Mouse (Mus musculus): ENCODE results near the gene Pole.

Gene Pole

DNA sequence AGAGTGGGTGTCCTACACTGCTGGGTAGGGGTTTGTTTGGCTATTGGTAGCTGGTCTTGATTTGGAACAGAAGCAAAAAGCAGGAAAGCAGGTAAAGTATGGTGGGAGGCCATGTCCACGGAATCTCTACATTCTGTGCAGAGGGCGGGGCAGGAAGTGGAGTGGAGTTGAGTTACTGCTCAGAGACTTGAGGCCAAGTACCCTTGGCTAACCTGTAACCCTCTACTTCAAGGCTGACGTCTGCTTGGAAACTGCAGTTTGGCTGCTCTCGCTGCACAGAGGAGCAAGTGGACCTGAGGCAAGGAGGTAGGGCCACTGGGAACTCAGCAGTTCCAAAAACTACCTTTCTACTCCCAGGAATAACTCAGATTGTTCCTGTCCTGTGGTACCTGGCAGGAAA lies 58.4 kb downstream of the Pole start, which contains the start of gene Lrcol1:
Gene Lrcol1, plus strand, starts transcription at position 207 of the 400 bp plus-strand sequence.
- no peak for DNase-seq (ENCODE audit: low spot score)

DNA sequence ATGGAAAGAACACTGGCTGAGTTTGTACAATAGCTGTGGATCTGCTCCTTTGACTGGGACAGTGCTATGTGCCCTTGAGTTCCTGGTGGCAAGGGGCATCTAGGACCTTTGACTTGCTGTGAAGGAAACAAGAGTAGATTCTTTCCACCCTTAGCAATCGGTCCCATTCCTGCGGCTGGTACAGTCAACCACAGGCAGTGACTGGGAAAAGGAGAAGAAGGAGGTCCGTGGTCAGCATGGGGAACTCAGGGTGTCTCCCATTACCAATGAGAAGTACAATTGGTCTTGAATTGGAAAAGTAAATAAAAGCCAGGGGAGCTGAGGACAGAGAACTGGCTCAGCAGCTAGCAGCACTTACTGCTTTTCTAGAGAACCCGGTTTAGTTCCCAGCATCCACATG lies 59.4 kb downstream of the Pole start:
- DNase-seq (ENCODE audit: low spot score), result no peak

DNA sequence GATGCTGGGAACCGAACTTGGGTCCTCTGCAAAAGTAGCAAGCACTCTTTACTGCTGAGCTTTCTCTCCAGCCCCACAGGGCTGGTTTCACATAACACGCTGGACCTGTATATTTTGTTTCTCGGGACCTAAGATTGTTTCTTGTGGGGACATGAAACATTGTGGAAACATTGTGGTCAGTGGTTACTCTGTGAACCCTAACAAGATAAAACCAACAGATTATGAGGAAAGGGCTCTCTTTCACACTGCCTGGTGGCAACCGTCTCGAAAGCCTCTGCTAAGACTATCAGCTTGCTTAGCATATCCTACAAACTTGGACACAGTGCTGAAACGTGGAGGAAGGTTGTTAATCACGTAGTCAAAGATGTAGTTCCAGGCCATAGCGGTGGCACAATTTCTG lies 60.9 kb downstream of the Pole start:
- DNase-seq (ENCODE audit: low spot score), result no peak

DNA sequence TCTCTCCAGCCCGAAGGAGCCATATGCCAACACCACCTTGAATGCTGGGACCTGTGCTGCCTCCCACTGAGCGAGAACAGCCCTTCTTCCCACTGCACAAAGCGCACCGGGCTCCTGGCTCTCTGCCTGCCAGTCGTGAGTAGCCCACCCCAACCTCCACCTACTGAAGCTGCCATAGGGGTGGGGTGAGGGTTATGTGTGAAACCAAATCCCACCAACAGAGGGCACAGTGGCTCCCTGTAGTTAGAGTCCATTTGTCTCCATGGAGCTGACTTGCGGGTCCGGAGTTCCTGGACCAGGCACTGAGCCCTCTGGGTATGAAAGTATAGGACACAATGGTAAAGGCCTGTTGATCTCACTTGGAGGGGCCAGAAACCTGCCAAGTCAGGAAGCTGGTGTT lies 68.6 kb downstream of the Pole start:
- DNase-seq (ENCODE audit: low spot score), result peak; percentile 30

- DNase-seq (ENCODE audit: low spot score), result peak; percentile 73
These were observed 71.5 kb downstream of the Pole start for GRCm38 (mm10) chr5:110357531-110358179.

GRCm38 (mm10) chr5:110361465-110361864 lies 75.4 kb downstream of the Pole start:
- no peak for DNase-seq (ENCODE audit: low spot score)

DNA sequence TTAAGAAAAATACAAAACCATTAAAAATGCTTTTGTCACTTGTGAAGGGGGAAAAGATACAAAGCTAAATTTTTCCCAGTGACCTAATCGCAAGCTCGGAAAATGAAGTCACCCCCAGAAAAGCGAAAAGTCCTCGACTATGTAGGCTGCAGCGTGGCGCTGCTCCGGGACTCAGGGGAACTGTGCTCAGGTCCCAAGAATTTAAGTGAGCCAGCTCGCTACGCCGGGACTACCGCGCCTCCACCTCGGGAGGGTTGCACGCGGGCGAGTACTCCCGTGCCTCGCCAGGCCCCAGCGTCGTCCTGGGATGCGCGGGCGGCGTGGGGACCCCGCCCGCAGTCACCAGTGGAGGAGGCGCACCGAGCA lies 76.7 kb downstream of the Pole start:
- DNase-seq (ENCODE audit: low spot score), result no peak

DNA sequence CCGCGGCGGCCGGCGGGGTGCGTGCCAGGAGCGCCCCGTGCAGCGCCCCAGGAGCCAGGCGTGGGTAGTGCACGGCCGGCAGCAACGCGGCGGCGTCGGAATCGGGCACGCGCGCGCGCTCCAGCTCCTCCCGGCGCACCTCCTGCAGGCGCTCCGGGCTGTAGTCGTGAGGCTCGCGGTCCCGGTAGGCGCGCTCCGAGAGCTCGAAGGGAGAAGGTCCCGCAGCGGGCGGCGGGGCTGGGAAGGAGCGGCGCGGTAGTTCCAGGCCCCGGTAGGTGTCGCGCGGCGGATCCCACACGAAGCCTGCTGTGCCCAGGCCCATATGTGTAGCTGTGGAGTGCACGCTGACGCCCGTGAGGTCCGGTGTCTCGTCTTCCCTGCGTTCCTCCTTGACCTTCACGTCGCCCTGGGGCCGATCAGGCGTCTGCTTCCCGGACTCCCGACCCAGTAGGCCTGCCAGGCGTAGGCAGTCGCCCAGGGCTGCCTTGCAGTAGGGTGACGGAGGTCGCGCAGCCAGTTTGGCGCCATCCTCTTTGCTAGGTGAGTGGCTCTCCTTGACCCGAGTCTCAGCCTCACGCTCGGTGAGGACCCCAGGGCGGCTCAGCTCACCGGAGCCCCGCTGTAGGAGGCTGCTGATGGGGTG lies 77.2 kb downstream of the Pole start:
- DNase-seq (ENCODE audit: low spot score), result peak; percentile 77

DNA sequence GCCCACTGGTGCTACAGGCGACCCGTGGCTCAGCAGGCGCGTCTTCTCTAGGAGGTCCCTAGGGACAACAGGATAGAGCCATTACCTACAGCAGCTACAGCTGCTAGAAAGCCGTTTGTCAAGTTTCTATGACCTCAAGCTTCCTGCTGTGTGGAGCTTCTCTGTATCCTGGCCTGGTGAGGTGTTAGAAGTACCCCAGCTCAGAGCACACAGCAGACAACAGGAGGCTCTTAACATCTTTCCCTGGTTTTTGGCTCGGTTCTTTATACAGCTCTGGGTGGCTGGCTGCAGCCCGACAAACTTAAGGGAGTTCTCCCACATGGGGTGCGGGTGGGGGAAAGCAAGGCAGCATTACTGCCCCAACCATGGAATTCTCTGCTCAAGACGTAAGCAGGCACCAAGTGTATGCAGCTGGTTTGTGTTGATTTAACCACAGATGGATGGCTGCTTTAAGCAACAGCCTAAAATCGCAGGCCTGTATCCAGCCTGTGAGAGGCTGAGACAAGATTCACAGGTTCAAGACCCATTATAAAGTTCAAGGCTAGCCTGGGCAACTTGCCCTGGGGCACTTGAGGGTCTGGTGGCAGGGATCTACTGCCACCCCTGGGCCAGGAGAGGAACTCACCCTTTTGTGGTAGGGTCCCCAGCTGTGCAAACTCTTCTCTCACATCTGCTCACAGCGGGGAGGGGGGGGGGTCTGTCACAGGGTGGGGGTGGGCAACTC lies 77.9 kb downstream of the Pole start:
- no peak for DNase-seq (ENCODE audit: low spot score)

DNA sequence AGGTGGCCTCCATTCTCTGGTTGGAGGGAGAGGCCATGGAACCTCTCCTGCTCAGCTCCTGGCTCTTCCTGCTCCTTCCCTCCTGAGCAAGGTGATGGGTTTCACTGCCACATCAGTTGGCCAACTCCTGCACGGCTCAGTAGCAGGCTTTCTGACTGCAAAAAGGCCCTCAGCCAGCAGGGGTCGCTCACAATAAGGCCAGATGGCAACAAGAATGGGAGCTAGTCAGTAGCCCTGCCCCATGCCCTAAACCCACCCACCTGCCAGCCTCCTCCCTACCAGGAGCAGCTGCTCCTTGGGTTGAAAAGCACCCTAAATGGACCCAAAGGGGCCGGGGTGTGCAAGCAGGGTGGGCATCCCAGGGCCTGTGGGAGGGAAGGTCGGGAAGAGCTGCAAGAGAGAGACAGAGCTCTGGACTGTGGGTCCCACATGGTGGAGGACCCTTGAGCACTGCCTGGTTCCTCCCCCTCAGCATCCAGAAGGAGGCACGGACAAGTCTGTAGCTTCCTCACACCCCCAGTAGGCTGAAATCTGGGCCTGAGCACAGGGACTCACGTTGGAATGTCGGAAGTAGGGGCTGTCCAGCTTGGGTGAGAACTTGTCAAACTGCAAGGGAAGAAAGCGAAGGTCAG lies 90.8 kb downstream of the Pole start:
- DNase-seq (ENCODE audit: low spot score), result peak; percentile 74

GRCm38 (mm10) chr5:110378181-110378583 lies 92.1 kb downstream of the Pole start:
- DNase-seq (ENCODE audit: low spot score), result no peak

GRCm38 (mm10) chr5:110379086-110379485 lies 93.0 kb downstream of the Pole start:
- DNase-seq (ENCODE audit: low spot score), result no peak

- no peak for DNase-seq (ENCODE audit: low spot score)
These were observed 93.7 kb downstream of the Pole start for GRCm38 (mm10) chr5:110379823-110380222.

DNA sequence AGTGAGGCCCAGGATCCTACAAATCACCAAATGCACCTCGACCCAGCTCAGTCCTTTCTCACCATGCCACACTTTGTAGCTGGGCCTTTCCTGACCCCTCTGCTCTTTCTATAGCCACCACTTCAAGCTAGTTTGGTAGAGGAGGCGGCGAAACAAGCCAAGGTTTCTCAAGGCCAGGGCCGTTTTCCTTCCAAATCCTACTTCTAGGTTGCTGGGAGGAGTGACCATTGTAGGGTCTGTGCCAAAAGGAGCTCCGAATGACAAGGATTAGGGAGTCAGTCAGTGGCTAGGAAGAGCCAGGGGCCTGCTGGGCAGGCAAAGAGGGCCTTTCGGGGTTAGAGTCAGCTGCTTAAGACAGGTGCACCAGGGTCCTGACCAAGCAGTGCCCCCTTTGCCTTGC lies 98.4 kb downstream of the Pole start:
- DNase-seq (ENCODE audit: low spot score), result no peak

- no peak for DNase-seq (ENCODE audit: low spot score)
These were observed 99.2 kb downstream of the Pole start for GRCm38 (mm10) chr5:110385263-110385662.

DNA sequence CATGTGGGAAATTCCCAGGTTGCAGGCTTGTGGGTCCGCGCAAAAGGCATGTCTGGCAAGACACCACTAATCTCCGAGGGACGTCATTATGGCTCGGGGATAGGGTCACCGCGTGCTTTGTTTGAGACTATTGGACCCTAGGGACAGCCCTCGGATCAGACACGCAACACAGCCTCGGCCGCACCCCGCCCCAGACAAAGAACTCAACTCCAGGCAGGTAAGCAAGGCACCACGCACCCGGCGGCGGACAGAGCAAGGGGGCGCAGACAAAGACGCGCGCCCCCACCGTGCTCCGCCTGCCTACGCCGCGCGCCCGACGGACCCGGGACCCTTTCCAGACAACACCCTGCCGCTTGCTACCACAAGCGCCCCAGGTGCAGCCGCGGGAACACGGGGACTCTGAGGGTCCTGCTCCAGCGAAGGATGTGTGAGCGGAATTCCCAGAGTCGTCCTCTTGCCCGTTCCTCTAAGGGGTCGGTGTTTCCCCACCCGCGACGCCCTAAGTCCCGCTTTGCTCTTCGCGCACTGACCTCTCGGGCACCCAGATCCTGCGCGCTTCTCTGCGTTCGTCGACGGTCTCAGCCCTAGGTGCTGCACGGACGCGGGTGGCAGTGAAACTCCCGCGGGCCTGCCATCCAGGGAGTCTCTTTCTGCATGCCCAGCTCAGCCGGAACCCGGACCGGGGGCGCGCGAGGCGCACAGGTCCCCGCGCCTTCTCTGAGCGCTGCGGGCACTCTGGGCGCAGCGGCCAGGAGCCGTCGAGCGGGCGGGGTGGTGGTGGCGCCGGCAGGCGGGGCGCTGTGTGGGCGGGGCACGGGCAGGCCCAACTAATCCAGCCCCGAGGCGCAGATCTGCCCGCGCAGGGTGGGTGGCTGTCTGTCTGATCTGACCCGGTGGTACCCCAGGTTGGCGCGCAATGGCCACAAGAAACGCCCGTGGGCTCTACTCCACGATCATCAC lies 100.5 kb downstream of the Pole start:
- peak; percentile 83 for DNase-seq (ENCODE audit: low spot score)

Measured in ovary, postnatal 36 days (tissue).